Mouse (Mus musculus) 3T3-L1 (cell line): ENCODE data around the gene Cela1.

Experiments used
- DNase-seq: peaks from one replicate; pipeline ENCODE4 v3.0.0-alpha.2; 2015; ENCODE audit warnings: low read depth, low spot score

Cela1 gene

GRCm38 (mm10) chr15:100687430-100687971 lies at the start of gene Cela1:
Gene Cela1, minus strand, starts transcription at chr15:100687921.
- DNase-seq, result peak; percentile 86

DNA sequence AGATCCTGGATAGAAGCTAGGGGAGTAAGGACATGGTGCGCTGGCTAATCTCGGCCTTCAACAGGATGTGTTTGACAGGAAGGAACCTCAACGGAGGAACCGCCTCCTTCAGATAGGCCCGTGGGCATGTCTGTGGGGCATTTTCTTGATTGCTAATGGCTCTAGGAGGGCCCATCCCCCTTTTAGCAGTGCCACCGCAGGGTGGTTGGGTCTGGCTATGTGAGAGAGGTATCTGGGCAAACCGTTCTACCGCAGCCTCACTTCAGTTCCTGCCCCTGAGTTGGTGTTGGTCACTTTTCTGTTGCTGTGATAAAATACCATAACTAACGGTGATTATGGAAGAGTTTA lies 48.2 kb upstream of the Cela1 start:
- DNase-seq, result no peak

GRCm38 (mm10) chr15:100735095-100735952 lies 47.6 kb upstream of the Cela1 start:
- no peak for DNase-seq

- no peak for DNase-seq
Observed at GRCm38 (mm10) chr15:100732580-100732979, 44.9 kb upstream of the Cela1 start.

DNA sequence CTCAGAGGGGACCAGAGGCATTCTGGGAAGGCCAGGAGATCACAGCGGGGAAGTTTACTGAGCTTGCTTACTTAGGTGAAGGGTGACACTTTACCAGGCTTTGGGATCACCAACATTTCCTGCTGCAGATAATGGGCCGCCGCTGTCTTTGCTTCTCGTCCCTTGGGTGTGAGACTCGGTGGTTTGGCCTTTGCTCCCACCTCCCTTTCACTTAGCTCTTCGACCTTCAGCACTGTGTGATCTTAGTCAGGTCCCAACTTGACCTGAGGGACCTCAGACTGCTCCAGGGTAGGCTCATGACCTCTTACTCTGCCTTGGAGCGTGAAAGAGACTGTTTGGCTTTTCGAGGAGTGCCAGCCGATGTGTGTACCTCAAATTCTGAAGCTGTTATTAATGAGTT lies 43.4 kb upstream of the Cela1 start:
- DNase-seq, result no peak

DNA sequence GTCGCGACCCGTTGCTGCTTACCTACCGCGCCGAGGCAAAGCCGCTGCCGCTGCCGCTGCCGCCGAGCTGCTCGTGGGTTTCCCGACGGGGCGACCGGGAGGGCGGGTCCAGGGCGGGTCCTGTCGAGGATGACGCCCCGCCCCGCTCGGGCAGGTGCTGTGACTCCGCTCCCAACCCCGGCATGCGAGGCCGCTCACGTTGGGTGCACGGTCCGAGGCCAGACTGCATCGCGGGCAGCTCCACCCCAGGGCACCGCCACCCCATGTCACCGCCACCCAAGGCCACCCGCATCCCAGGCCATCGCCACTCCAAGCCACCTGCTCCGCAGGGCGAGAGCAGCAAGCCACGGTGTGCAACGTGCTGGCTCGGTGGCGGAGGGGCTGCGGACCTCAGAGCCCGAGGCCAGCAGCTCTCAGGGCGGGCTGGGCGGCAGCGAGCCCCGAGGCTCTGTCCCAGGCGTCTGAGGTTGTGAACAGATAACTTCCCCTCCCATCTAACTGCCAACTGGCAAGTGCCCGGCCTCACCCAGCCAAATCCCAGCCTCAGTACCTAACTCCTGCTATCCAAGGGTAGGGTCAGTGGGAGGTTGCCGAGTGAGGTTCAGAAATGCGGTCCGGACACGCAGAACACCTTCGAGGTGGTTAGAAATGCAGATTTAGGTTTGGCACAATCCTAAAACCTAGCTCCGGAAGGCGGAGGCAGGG lies 41.7 kb upstream of the Cela1 start, which contains the start of gene Galnt6:
Gene Galnt6, minus strand, starts transcription at position 96 of the 705 bp plus-strand sequence.
- no peak for DNase-seq

- no peak for DNase-seq
Observed at GRCm38 (mm10) chr15:100728586-100728985, 40.9 kb upstream of the Cela1 start.

- DNase-seq, result no peak
Observed at GRCm38 (mm10) chr15:100727834-100728233, 40.1 kb upstream of the Cela1 start.

DNA sequence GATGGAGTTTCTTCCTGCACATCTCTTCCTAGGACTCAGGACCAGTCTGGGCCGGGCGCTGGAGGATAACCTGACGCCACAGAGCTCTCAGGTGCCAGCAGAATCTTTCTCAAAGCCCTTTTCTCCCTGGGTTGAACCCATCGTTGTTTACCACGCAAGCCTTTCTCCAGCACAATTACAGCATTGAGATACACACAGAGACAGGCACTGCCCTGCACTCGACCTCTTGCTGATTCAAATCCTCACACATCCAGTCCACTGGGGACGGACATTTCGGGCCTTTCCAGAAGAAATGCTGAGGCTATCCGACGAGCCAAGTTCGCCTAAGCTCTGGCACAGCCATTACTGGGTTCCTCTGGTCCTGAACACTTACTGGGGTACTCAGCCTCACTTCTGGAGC lies 39.0 kb upstream of the Cela1 start:
- DNase-seq, result no peak

DNA sequence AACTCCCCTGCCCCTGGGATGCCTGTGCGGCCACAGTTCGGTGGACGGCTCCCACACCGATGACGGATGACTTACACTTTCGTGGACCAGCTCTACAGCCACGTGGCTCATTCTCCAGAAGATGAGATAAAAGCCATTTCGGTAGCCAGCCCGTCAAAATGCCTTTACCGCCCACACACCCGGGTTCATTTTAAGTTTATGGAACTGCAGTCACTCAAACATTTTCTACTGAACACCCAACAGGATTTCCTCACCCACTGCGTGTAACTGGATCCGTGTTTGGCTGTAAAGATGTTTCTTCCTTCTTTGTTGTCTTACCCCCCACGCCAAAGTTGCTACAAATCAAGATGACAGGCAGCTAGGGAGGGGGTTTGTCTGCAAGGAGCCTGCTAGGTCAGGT lies 35.8 kb upstream of the Cela1 start:
- peak; percentile 58 for DNase-seq

- no peak for DNase-seq
Observed at GRCm38 (mm10) chr15:100722564-100722963, 34.8 kb upstream of the Cela1 start.

- no peak for DNase-seq
Observed at GRCm38 (mm10) chr15:100722026-100722425, 34.3 kb upstream of the Cela1 start.

DNA sequence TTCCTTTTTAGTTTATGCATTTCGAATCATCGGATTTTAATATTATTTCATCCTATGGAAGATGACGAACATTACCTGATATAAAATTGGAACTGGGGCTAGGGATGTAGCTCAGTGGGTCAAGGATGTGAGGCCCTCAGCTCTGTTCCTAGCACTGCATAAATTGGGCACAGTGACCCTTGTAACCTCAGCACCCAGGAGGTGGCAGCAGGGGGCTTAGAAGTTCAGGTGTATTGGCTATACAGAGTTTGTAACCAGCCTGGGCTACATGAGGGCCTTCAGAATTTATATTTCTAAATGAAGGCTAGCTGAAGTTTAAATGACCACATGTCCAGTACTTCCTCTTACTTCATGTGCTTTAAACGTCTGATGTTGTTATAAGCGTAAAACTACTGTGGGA lies 33.7 kb upstream of the Cela1 start:
- DNase-seq, result no peak

- no peak for DNase-seq
Observed at GRCm38 (mm10) chr15:100720066-100720465, 32.3 kb upstream of the Cela1 start.

GRCm38 (mm10) chr15:100719217-100719616 lies 31.5 kb upstream of the Cela1 start:
- DNase-seq, result no peak

GRCm38 (mm10) chr15:100718572-100718971 lies 30.9 kb upstream of the Cela1 start:
- DNase-seq, result no peak

- DNase-seq, result no peak
Observed at GRCm38 (mm10) chr15:100717933-100718332, 30.2 kb upstream of the Cela1 start.

DNA sequence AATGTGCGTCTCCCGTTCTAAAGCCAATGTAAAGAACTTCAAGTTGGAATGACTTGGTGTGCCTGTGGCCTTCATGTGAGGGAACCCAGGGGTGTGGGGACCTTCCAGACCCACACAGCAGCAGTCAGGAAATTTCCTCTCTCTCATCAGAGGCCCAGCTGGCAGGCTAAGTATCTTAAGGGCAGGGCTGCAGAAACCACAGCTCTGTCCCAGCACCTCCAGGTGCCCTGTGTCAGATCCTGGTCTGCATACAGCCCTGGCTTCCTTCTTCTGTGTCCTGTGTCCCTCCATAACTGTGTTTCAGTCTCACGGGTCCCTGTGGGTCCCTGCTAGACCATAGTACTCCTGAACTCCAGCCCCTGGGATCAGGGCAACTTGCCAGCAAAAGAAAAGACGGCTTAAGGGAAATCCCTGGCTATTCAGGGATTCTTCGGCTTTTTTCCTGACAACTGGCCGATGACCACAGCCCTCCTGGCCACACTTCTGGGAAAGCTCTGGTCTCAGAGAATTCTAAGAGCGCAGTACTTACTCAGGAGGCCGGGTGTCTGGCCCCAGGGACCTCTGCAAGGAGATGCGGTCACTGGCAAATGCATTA lies 27.8 kb upstream of the Cela1 start:
- DNase-seq, result no peak

- no peak for DNase-seq
Observed at GRCm38 (mm10) chr15:100714470-100714869, 26.7 kb upstream of the Cela1 start.

- DNase-seq, result no peak
Observed at GRCm38 (mm10) chr15:100710838-100711237, 23.1 kb upstream of the Cela1 start.

DNA sequence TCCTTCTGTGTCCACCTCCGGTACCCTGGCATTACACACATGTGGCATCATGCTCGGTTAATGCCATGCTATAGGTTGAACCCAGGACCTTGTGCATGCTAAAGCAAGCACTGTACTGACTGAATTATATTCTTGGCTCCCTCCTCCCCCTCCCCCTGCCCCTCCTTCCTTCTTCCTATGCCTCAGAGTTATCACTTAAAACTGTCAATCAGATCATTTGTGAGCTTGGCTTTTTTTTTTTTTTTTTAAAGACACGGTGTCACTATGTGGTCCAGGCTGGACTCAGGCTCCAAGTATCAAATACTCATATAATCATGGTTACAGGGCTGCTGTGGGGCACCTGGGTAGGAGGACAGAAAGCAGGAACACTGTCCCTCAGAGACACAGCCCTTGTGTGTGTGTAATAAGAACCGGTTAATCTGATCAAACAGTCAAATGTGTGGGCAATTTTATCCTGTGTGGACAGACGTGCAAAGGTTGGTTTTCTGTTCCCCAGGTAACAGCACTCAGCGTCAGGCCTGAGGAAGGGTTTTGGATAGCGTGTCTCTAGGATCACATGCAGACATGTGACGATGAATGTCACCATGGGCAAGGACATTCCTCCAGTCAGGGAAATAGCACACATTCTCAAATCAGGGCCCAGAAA lies 20.8 kb upstream of the Cela1 start:
- no peak for DNase-seq

GRCm38 (mm10) chr15:100706226-100706625 lies 18.5 kb upstream of the Cela1 start:
- DNase-seq, result no peak
